Mouse (Mus musculus) thymus, postnatal 36 days (tissue): ENCODE measurements around the gene Lrrk2.

Experiments used
- DNase-seq, 2 experiments: peaks; one replicate each; pipeline ENCODE4 v3.0.0; 2022; ENCODE audit warnings: mixed read lengths in 2 of 2

The Lrrk2 gene

DNA sequence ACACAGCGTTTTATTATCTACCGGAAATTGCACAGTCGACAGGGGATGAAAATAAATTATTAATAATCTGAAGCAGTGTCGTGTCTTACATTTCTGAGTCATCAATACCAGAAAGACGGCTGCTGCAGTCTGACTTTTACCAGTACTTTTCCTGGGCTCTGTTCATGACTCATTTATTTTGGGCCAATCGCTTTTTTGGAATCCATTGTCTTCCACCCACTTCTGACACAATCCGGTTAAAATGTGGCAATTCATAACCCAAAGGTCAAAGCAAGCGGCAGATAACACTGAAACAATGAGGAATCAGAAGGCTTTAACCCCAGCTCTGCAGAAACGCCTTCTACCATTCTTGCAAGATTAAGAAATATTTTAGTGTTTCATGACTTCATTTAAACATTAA lies 17.7 kb downstream of the Lrrk2 start:
- no peak for DNase-seq

- no peak for DNase-seq
These were observed 20.1 kb downstream of the Lrrk2 start for GRCm38 (mm10) chr15:91693051-91693450.

- no peak for DNase-seq
These were observed 20.9 kb downstream of the Lrrk2 start for GRCm38 (mm10) chr15:91693856-91694255.

DNA sequence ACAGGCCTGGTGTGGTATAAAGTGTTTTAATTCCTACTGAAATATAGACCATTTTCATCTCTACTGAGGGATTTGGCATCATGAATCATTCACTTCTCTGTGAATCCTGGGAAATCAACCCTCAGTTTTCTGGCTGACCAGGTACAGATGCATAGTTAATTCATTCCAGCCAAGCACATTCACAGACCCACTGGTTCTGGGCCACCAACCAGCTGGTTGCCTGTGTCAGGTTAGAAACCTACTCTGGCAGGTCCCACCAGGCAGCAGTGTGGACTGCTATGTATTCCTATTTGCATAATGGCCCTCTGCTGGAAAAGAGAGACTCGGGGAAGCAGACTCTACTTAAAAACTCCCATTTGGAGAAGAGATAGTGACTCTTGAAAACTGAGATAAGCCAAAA lies 27.9 kb downstream of the Lrrk2 start:
- DNase-seq: no peak

GRCm38 (mm10) chr15:91702991-91703715 lies 30.2 kb downstream of the Lrrk2 start:
- DNase-seq: no peak

DNA sequence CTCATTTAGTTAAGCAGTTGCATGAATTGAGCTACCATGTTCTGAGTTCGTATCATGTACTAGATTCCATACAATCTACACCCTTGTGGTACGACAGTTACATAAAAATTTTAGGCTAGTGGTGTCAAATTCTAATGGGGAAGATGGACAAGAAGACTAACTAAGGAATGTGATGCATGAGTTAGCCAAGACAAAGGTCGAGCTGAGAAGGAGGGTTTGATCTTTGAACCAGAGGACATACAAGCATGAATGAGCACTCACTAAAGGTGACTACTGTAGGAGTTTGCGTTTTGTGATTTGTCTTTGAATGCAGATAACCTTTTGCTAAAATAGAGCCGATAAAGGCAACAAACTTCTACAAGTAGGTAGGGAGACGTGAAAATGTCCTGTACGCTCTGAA lies 31.1 kb downstream of the Lrrk2 start:
- no peak for DNase-seq

GRCm38 (mm10) chr15:91709207-91710130 lies 36.5 kb downstream of the Lrrk2 start:
- no peak for DNase-seq

DNA sequence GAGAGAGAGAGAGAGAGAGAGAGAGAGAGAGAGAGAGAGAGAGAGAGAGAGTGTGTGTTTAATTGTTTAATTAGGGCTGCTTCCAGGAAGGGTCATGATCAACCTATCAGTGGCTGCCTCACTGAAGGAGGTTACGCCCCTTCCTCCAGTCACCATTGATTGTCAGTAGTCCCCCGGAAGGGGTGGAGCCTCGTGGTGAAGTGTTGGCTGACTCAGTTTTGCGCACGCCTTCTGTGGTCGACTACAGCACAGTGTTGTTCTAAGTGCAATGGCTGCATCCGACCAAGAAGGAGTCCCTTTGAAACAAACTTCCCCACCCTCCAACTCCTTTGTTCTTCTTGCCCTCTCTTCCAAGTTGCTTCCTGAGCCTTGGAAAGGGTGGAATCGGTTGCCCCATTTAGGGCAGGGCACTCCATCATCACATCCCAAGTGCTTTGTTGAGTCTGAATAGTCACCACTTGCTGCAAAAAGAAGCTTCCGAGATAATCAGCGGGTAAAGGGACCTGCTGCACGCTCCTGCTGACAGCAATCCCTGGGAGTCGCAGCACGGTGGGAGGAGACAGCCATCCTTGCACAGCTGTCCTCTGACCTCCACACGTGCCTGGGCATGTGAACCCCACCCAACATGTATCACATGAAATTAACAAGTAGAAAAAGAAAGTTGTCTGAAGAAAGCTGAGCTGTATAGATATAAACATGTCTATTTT lies 62.4 kb downstream of the Lrrk2 start:
- no peak for DNase-seq

DNA sequence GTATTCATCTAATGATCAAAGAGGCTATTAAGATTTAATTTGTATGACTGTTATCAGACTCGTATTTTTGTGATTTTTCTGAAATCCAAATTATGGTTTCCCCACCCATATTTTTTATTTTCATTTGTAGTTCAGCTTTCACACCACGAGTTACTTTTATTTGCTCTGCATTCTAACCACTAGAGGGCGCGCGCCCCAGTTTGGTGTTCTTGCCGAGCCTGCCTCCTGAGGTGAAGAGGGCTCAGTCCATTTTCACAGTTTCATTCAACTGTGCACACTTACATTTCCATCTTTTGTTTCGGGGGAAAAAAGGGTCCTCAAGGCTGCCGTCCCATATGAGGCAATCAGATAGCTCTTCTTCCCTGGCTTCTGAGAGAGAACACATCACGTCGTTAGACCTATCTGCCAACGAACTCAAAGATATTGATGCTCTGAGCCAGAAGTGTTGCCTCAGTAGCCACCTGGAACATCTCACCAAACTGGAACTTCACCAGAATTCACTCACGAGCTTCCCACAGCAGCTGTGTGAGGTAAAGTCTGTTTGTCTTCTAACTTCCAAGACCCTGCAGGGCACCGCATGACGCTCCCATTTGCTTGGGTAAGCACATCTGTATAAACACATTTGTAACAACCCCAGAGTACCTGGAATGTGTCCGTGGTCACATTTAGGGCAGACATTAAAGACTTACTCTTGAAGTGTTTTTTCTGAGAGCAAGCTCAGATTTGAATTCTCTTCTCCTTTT lies 64.0 kb downstream of the Lrrk2 start:
- DNase-seq: peak; percentile 16 to 44

DNA sequence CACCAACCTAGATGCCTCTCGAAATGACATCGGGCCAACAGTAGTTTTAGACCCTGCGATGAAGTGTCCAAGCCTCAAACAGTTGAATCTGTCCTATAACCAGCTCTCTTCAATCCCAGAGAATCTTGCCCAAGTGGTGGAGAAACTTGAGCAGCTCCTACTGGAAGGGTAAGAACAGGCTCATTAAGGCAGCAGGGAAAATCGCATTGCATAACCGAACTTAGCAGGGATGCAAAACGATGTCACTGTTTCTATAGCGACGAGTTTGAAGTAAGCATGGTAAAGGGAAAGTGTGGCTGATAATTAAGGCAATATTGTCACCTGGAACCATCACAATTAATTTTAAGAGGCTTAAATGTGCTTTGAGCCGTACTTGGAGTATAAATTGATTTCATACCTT lies 65.8 kb downstream of the Lrrk2 start:
- no peak for DNase-seq

GRCm38 (mm10) chr15:91745501-91745900 lies 72.5 kb downstream of the Lrrk2 start:
- no peak for DNase-seq

DNA sequence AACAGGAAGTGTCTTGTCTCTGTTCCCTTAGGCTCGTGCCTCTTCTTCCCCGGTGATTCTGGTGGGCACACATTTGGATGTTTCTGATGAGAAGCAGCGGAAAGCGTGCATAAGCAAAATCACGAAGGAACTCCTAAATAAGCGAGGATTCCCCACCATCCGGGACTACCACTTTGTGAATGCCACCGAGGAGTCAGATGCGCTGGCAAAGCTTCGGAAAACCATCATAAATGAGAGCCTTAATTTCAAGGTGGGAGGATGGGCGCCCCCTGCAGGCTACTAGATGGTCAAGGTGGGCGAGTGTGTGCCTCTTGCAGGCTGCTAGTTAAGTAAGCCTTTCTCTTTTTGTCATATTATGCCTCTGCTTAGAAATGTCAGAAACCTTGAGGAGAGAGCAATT lies 79.1 kb downstream of the Lrrk2 start:
- DNase-seq: peak; percentile 6 to 19

- DNase-seq: no peak
These were observed 80.6 kb downstream of the Lrrk2 start for GRCm38 (mm10) chr15:91753378-91754080.

DNA sequence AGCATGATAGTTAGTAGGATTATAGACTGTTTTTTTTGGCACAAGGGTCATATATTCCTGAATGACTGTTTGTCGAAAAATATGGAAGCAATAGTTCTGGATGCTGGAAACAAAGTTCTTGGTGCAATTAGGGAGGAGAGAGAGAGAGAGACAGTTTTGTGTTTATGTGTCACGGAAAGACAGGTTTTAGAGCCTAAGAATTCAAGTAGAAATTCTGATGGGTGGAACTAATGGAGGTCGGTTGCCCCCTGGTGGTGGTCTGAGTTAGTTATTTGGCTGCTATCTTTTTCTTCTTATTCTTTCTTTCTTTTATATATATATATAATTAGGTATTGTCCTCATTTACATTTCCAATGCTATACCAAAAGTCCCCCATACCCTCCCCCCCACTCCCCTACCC lies 81.6 kb downstream of the Lrrk2 start:
- DNase-seq: peak; percentile 36 to 37

DNA sequence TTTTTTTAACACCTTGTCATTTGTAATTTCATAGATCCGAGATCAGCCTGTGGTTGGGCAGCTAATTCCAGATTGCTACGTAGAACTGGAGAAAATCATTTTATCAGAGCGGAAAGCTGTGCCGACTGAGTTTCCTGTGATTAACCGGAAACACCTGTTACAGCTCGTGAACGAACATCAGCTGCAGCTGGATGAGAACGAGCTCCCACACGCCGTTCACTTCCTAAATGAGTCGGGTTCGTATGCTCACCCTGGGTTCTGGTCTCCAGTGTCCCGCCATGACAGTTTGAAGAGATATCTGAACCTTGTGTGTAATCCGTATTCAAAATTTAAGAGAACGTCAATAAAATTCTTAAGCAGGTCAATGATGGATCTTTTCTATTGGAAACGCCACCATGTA lies 82.8 kb downstream of the Lrrk2 start:
- no peak for DNase-seq

DNA sequence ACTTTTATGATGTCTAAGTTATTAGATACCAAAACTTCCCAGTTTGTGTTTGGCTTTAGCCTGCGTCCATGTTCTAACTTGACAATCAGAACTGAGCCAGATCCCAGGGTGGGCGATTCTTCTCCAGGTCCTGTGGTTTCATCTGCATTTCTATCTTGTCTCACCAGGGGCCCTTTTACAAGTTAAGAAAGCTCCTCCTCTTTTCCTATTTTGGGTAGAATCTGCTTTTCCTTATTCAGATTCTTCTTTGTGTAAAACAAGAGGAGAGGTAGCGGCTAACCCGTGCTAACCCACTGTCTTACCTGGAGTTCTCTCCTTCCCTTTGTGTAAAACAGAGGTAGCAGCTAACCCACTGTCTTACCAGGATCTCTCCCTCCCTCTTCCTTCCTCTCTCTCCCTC lies 99.1 kb downstream of the Lrrk2 start:
- no peak for DNase-seq

DNA sequence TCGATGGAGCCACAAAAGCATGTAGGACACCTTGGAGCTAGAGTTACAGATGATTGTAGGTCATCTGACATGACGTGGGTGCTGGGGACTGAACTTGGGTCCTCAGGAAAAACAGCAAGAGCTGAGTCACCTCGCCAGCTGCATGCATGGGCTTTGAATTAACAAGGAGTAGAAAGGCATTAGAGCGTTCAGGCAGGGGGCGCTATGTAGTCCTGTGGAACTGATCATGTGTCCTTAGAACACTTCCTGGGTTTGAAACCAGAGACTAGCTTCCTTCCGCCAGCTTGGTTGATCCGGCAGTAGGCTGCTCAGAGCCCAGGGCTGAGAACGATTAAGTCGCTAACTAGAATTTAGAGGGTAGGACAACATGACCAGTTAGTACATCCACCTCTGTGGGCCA lies 106.2 kb downstream of the Lrrk2 start:
- DNase-seq: no peak

- DNase-seq: peak in 1 of 2 experiments; percentile 10
These were observed 108.2 kb downstream of the Lrrk2 start for GRCm38 (mm10) chr15:91781172-91781571.

- no peak for DNase-seq
These were observed 115.4 kb downstream of the Lrrk2 start for GRCm38 (mm10) chr15:91788338-91788737.

GRCm38 (mm10) chr15:91806463-91806862 lies 133.5 kb downstream of the Lrrk2 start:
- DNase-seq: no peak

- no peak for DNase-seq
These were observed 162.3 kb downstream of the Lrrk2 start for GRCm38 (mm10) chr15:91835319-91835718.

DNA sequence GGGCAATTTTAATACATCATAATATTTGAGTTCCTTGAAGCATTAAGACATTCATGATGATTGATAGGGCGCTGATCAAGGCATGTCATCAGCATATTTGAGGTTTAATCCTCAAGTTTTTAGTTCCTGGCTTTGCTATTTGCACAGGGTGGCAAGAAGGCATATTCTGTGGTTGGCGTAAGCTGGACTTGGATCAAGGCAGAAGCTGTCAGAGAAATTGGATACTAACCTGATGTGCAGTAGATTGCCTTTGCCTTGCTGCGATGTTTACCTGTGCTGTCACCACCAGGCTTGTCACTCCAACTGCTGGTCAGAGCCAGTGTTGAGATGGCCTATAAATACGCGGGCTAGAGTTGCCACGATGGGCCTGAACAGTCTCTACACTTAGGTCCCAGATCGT lies 165.0 kb downstream of the Lrrk2 start, which contains the start of gene Smgc:
Smgc (plus strand) TSS at position 301 of the 400 bp plus-strand sequence.
- DNase-seq: no peak
